Mouse (Mus musculus): Measurements from ENCODE around the gene Galnt10. TPM values are rescaled to one million over a fixed set of nuclear protein-coding genes. Genes with fewer than 3 reads are reported as not detected.

Galnt10 gene
- total RNA-seq, 2 experiments from 2014 or later = 39.4 to 102 TPM

GRCm38 (mm10) chr11:57835331-57835730 is 190.1 kb downstream of the Galnt10 start:
- ATAC-seq (replicated peaks; ENCODE audit: low FRiP score, poor library complexity, severe bottlenecking) = no peak

- no peak for ATAC-seq (replicated peaks; ENCODE audit: low FRiP score, poor library complexity, severe bottlenecking)
These were observed 190.7 kb downstream of the Galnt10 start for GRCm38 (mm10) chr11:57835931-57836330.

GRCm38 (mm10) chr11:57836401-57836800 is 191.2 kb downstream of the Galnt10 start:
- ATAC-seq (replicated peaks; ENCODE audit: low FRiP score, poor library complexity, severe bottlenecking) = no peak

Other genes with a start within 250 kb of the Galnt10 start
- 28.4 and 29.5 TPM in 2 replicates for gene Fam114a2, start 126.8 kb upstream of the Galnt10 start, total RNA-seq (2015; ENCODE audit: low replicate concordance)
- 59.7 and 70.8 TPM in 2 replicates for gene Fam114a2, start 126.8 kb upstream of the Galnt10 start, total RNA-seq (2017; ENCODE audit: low replicate concordance)
- 10.8 and 12.5 TPM in 2 replicates for gene Mfap3, start 126.8 kb upstream of the Galnt10 start, total RNA-seq (2015; ENCODE audit: low replicate concordance)
- 6.3 and 7.6 TPM in 2 replicates for gene Mfap3, start 126.8 kb upstream of the Galnt10 start, total RNA-seq (2017; ENCODE audit: low replicate concordance)
- gene Sap30l, start 156.2 kb downstream of the Galnt10 start, total RNA-seq (2015; ENCODE audit: low replicate concordance) = 4.8 and 7.9 TPM in 2 replicates
- gene Sap30l, start 156.2 kb downstream of the Galnt10 start, total RNA-seq (2017; ENCODE audit: low replicate concordance) = 4.4 and 4.7 TPM in 2 replicates
- gene Hand1, start 187.4 kb downstream of the Galnt10 start, total RNA-seq (2015; ENCODE audit: low replicate concordance) = not detected in 2 replicates
- not detected in 2 replicates for gene Hand1, start 187.4 kb downstream of the Galnt10 start, total RNA-seq (2017; ENCODE audit: low replicate concordance)